Mouse (Mus musculus) adrenal gland, adult 8-10 months (tissue): ENCODE results near the gene Meiob. TPM values are rescaled to one million over a fixed set of nuclear protein-coding genes. Genes with fewer than 3 reads are reported as not detected.

Source experiments
- DNase-seq: peaks from one replicate; pipeline ENCODE4 v3.0.0; 2022
- total RNA-seq, 4 experiments: library from RNA; stranded (reverse); gene quantifications; 2 replicates each; pipeline ENCODE4 v1.2.4; 2022

Gene Meiob
- total RNA-seq, 4 experiments from 2014 or later: 0.52 to 2.7 (median 1.1) TPM

DNA sequence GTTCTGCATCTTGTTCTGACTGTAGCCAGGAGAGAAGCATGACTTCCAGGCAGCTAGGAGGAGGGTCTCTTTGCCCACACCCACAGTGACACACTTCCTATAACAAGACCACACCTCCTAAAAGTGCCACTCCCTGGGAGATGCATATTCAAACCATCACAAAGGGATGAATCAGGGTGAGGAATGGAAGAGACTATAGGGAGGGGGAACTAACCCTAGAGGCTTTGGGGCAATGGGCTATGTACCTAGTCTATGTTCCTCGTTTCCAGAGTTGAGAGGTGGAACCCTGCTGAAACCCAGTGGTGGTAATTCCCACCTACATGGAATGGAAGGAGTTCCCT, 70.3 kb downstream of the Meiob start:
- no peak for DNase-seq

DNA sequence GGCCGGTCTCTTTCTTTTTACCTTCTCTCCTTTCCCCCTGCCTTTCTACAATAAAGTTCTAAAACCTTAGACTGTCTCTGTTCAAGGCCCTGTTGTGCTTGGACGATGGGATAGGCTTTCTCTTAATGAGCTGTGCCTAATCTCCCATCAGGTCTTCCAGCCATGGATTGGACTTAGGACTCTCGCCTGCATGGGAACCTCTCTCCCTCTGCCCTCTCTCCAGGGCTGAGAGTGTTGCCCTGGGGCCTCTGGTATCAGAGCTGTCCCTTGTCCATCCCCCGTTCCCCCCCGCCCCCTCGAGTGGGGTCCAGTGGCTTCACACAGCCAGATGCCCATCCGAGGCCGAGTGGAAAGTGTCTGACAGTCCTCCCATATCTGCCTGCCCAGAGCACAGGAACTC, 70.9 kb downstream of the Meiob start:
- DNase-seq: no peak

- DNase-seq: no peak
These were observed 73.4 kb downstream of the Meiob start for GRCm38 (mm10) chr17:24877336-24878116.

DNA sequence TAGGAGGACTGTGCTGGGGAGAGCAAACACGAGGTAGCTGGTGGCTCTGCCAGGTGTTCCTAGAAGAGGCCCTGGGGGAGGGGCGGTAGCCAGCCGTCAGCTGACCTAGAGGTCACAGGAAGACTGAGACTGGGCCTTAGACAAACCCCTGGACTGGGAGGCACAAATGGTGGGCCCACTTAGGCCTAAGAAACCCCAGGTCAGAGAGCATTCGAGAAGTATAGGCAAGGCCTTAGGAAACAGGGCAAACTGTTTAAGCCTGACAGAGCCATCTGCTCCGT, 74.0 kb downstream of the Meiob start:
- peak; percentile 26 for DNase-seq

GRCm38 (mm10) chr17:24878531-24878930, 74.4 kb downstream of the Meiob start:
- DNase-seq: no peak

GRCm38 (mm10) chr17:24881738-24882440, 77.8 kb downstream of the Meiob start:
- DNase-seq: no peak

DNA sequence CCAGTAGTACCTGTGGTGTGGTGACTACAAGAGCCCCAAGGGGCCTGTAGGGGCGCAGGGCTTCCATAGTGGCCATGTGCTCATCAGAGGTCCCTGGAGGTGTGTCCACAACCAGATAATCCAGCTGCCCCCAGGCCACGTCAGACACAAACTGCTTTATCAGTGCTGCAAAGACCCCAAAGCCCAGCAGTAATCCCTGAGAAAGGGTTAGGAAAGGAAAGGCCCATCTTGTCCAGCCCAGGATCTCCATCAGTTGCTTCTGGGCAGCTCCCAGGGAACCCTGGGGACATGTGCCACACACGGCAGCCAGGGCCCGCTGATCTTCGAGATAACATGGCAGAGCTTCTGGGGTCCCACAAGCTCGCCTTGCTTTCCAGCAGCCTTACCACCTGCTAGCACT, 80.3 kb downstream of the Meiob start:
- no peak for DNase-seq

DNA sequence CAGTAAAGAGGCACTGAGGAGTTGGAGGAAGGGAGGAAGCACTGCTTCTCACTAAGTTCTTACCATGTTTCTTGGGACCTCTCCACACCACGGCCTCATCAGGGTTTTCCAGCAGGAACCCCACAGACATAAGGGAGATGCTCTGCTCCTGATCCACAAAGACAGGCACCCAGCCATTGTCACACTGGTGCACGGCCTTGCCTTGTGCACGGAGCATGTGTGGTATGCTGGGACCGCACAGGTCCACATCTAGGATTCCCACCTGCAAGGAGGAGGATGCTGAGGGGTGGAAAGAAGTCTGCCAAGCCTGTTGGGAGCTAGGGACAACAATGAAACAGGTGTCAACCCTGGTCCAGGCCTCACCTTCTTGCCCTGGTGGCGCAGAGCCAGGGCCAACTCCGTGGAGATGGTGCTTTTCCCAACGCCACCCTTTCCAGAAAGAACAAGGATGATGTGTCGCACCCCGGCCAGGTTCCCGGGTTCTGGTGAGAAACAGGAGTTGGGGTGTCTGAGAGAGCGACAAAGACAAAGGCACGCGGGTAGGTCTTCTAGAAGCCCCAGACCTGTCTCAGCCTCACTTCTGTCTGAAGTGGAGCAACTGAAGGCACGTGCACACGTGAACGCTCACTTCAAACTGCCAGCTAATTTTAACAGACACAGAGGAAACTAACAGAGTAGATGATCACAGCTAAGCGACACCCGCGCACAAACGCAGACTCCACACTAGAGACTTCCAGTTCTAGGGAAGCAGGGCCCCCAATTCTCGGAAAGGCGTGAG, 81.5 kb downstream of the Meiob start:
- DNase-seq: no peak

DNA sequence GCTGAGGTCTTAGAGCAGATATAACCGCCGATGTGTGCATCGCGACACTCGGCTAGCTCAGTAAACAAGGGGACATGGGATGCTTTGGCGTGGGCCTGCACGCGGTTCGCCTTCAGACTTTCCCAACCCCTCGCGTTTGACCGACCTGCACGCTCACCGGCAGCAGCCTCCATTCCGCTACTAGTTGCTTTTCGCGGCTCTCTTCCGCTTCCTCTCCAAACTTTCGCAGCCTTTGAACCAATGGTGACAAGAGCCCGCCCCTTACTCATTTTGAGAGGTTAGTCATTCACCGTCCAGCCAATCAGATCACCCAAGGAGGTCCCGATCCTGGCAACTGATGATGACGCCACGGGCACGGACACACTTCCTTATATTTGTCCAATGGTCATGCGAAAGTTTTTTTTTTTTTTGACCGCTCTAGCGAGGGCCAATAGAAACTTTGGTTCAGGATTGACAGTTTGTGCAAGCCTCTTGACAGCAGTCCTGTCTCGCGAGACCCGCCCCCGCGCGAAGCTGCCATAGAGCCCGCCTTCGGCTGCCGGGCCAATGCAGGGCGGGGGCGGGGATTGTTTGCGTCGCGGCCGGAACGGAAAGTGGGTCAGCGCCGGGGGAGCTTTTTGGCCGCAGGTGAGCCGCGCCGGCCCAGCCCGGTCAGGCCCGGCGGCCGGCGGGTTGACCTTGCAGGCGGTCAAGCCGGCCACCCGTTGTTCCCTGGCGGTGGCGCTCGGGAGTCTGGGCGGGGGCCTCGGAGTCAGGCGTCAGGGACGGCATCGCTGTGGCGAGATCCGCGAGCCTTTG, 82.2 kb downstream of the Meiob start, which contains the start of the genes Nubp2 and Spsb3:
Gene Nubp2, minus strand, starts transcription at position 216 of the 798 bp plus-strand sequence.
Gene Spsb3, plus strand, starts transcription at position 510 of the 798 bp plus-strand sequence.
- peak; percentile 99 for DNase-seq

DNA sequence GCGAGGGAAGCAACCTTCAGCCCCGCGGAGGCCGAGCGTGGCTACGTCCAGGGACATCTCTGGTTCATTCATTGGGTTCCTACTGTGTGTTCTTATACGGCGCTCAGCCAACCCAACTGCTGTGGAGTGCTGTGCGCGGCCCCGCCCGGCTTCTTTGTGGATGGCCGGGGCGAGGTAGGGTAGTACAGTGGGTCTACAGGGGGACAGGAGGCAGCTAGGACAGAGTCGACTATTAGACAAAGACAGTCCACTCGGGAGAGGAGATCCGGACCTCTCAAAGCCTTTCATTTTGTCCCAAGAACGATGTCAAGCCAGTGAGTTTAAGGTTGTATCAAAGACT, 82.8 kb downstream of the Meiob start:
- no peak for DNase-seq

GRCm38 (mm10) chr17:24887291-24888080, 83.4 kb downstream of the Meiob start:
- no peak for DNase-seq

DNA sequence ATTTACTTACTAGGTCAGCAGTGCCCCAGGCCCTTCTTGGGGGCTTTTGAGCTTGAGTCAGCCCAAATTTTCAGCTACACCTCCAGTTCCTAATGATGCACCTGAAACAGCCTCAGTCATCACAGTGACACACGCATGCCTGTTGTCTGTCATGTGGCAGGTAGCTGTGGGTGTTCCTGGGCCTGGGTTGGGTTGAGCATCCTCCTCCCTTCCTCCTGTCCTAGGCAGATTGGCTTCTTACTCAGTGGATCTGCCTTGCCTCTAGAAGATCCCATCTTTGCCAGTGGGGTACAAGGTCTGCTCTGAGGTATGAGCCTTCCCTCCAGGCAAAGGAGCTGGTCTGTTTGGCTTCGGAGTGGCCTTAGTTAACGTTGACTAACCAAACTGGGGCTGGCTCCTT, 84.8 kb downstream of the Meiob start:
- DNase-seq: no peak

Other genes with a start within 250 kb of the Meiob start
- 100 to 1,000 TPM in 3 of 4 experiments, 10 to 100 TPM in 1; 79.2 to 135 (median 111) TPM for gene Tsc2, start 171.7 kb upstream of the Meiob start, total RNA-seq
- gene Nthl1, start 171.6 kb upstream of the Meiob start, total RNA-seq: 10 to 100 TPM in 3 of 4 experiments, 1 to 10 TPM in 1; 9.0 to 17.3 (median 12.1) TPM
- gene Slc9a3r2, start 154.0 kb upstream of the Meiob start, total RNA-seq: 10 to 100 TPM; 45.9 to 78.6 (median 73.7) TPM
- gene Npw, start 145.8 kb upstream of the Meiob start, total RNA-seq: not detected
- gene Zfp598, start 134.6 kb upstream of the Meiob start, total RNA-seq: 10 to 100 TPM; 44.9 to 59.4 (median 50.8) TPM
- gene Syngr3, start 114.3 kb upstream of the Meiob start, total RNA-seq: 1 to 10 TPM; 2.4 to 5.5 (median 3.8) TPM
- gene Gfer, start 108.1 kb upstream of the Meiob start, total RNA-seq: 10 to 100 TPM; 31.7 to 35.6 (median 32.6) TPM
- 10 to 100 TPM in 1 of 4 experiments, 1 to 10 TPM in 3; 2.8 to 14.8 (median 7.5) TPM for gene Noxo1, start 108.1 kb upstream of the Meiob start, total RNA-seq
- 10 to 100 TPM; 34.3 to 40.5 (median 38.2) TPM for gene Tbl3, start 96.6 kb upstream of the Meiob start, total RNA-seq
- gene Rnf151, start 86.2 kb upstream of the Meiob start, total RNA-seq: not detected
- gene Rps2, start 86.2 kb upstream of the Meiob start, total RNA-seq: 100 to 1,000 TPM; 571 to 651 (median 615) TPM
- gene Ndufb10, start 79.8 kb upstream of the Meiob start, total RNA-seq: 100 to 1,000 TPM; 199 to 268 (median 237) TPM
- under 1 TPM in 1 of 4 experiments, not detected in 3; 0.49 TPM for gene Rpl3l, start 76.5 kb upstream of the Meiob start, total RNA-seq
- gene Msrb1, start 67.6 kb upstream of the Meiob start, total RNA-seq: 10 to 100 TPM; 87.3 to 91.3 (median 89.0) TPM
- 1 to 10 TPM; 1.7 to 2.8 (median 2.4) TPM for gene Hs3st6, start 51.3 kb upstream of the Meiob start, total RNA-seq
- gene Hagh, start 35.9 kb downstream of the Meiob start, total RNA-seq: 10 to 100 TPM; 81.9 to 99.1 (median 92.7) TPM
- gene Fahd1, start 46.1 kb downstream of the Meiob start, total RNA-seq: 10 to 100 TPM; 26.4 to 36.0 (median 32.1) TPM
- 1 to 10 TPM; 2.0 to 5.8 (median 2.7) TPM for gene Igfals, start 61.7 kb downstream of the Meiob start, total RNA-seq
- gene Nubp2, start 82.1 kb downstream of the Meiob start, total RNA-seq: 10 to 100 TPM; 58.9 to 66.0 (median 61.5) TPM
- 10 to 100 TPM; 31.5 to 34.0 (median 33.7) TPM for gene Spsb3, start 82.4 kb downstream of the Meiob start, total RNA-seq
- 10 to 100 TPM; 43.6 to 80.7 (median 66.3) TPM for gene Eme2, start 90.8 kb downstream of the Meiob start, total RNA-seq
- 100 to 1,000 TPM; 120 to 201 (median 138) TPM for gene Mrps34, start 90.8 kb downstream of the Meiob start, total RNA-seq
- gene Nme3, start 92.2 kb downstream of the Meiob start, total RNA-seq: 100 to 1,000 TPM in 2 of 4 experiments, 10 to 100 TPM in 2; 73.5 to 148 (median 104) TPM
- gene Mapk8ip3, start 132.7 kb downstream of the Meiob start, total RNA-seq: 100 to 1,000 TPM in 3 of 4 experiments, 10 to 100 TPM in 1; 96.1 to 271 (median 177) TPM
- 10 to 100 TPM; 28.0 to 38.5 (median 30.7) TPM for gene Jpt2, start 156.4 kb downstream of the Meiob start, total RNA-seq
- gene Cramp1l, start 211.5 kb downstream of the Meiob start, total RNA-seq: 10 to 100 TPM; 22.0 to 33.2 (median 25.4) TPM
- 10 to 100 TPM; 31.7 to 45.0 (median 38.1) TPM for gene Ift140, start 211.8 kb downstream of the Meiob start, total RNA-seq